Mouse (Mus musculus) stomach, embryonic 16.5 days (tissue): ENCODE data around the gene Srgap1. TPM values are rescaled to one million over a fixed set of nuclear protein-coding genes. Genes with fewer than 3 reads are reported as not detected.

ENCODE experiments used
- ATAC-seq: fragments of 200-750 bp; cut with Nextera tagmentation; 2 replicates; pipeline ENCODE4 v1.8.0; 2017; ENCODE audit warnings: moderate number of reproducible peaks, moderate TSS enrichment; ENCODE audit not compliant: insufficient read depth, low FRiP score
- H3K27ac ChIP-seq: fragments of 300-500 bp; sonication (generic); 2 replicates; pipeline ENCODE4 v1.5.1; 2014; ENCODE audit warnings: low read length
- H3K27me3 ChIP-seq: fragments of 300-500 bp; sonication (generic); 2 replicates; pipeline ENCODE4 v1.6.1; 2014; ENCODE audit warnings: low read length, control low read depth, mixed read lengths; ENCODE audit not compliant: control insufficient read depth, insufficient read depth
- H3K36me3 ChIP-seq: fragments of 300-500 bp; sonication (generic); 2 replicates; pipeline ENCODE4 v1.6.1; 2014; ENCODE audit warnings: low read length; ENCODE audit not compliant: control insufficient read depth, insufficient read depth
- H3K4me1 ChIP-seq: fragments of 300-500 bp; sonication (generic); 2 replicates; pipeline ENCODE4 v1.6.1; 2014; ENCODE audit warnings: low read length, control low read depth, mixed read lengths; ENCODE audit not compliant: control insufficient read depth, insufficient read depth
- H3K4me2 ChIP-seq: fragments of 300-500 bp; sonication (generic); 2 replicates; pipeline ENCODE4 v1.6.1; 2014; ENCODE audit warnings: low read depth, low read length, mixed read lengths
- H3K4me3 ChIP-seq: fragments of 300-500 bp; sonication (generic); replicated peaks from 2 replicates; pipeline ENCODE4 v1.5.1; 2014; ENCODE audit warnings: mild to moderate bottlenecking, low read length
- H3K9ac ChIP-seq: fragments of 300-500 bp; sonication (generic); 2 replicates; pipeline ENCODE4 v1.6.1; 2014; ENCODE audit warnings: low read length
- H3K9me3 ChIP-seq: fragments of 300-500 bp; sonication (generic); replicated peaks from 2 replicates; pipeline ENCODE4 v1.6.1; 2016; ENCODE audit warnings: low read length, control low read depth; ENCODE audit not compliant: control insufficient read depth
- WGBS: fragments of 180-500 bp; shearing (Covaris S2); extraction: QIAGEN DNeasy Blood & Tissue Kit; methylation state at CpG from one replicate; pipeline ENCODE4 v1.1.7; 2014; 5-methylcytosine and 5-hydroxymethylcytosine counted together
- polyA plus RNA-seq: library from polyadenylated mRNA; unstranded; fragments of >200 nt; fragmentation: Nextera tagmentation; extraction: Ambion mirVana; gene quantifications from 2 replicates; pipeline ENCODE4 v1.2.1, GENCODE M21; 2015

Gene Srgap1
- polyA plus RNA-seq, 1 experiment from 2014 or later: 5.6 TPM

GRCm38 (mm10) chr10:121946173-121946572 lies 100.9 kb downstream of the Srgap1 start:
- ATAC-seq: no peak
- no peak overlapping the region for H3K4me2 ChIP-seq
- no peaks in the 10 kb centered on the region for H3K4me1 ChIP-seq
- 82% methylated on average over 8 of the region's 8 CpGs for WGBS
- no peaks in the 10 kb centered on the region for H3K36me3 ChIP-seq
- H3K27me3 ChIP-seq: no peaks in the 10 kb centered on the region
- H3K9me3 ChIP-seq: no peaks in the 10 kb centered on the region
- no peak overlapping the region for H3K9ac ChIP-seq
- no peak overlapping the region for H3K4me3 ChIP-seq
- no peak overlapping the region for H3K27ac ChIP-seq

- Histone ChIP-seq H3K9ac (no peak overlapping the region), H3K9me3 (no peaks in the 10 kb centered on the region), H3K36me3 (no peaks in the 10 kb centered on the region), H3K27ac (no peak overlapping the region), H3K4me3 (no peak overlapping the region), H3K27me3 (no peaks in the 10 kb centered on the region), H3K4me2 (no peak overlapping the region), H3K4me1 (0 out of 2 replicates have a peak, but pooled peaks cover 3% of the 10 kb centered on the region)
- ATAC-seq: no peak
- 79% methylated on average over 14 of the region's 14 CpGs for WGBS
Observed at GRCm38 (mm10) chr10:121931909-121932308, 115.2 kb downstream of the Srgap1 start.

- no peak overlapping the region for H3K4me2 ChIP-seq
- ATAC-seq: peak; percentile 33; the same call in 1 of the 2 replicates
- H3K9me3 ChIP-seq: no peaks in the 10 kb centered on the region
- H3K27me3 ChIP-seq: no peaks in the 10 kb centered on the region
- no peak overlapping the region for H3K27ac ChIP-seq
- peaks cover 10% of the 10 kb centered on the region; the same call in 1 of the 2 replicates for H3K4me1 ChIP-seq
- no peak overlapping the region for H3K9ac ChIP-seq
- 61% methylated on average over 3 of the region's 3 CpGs for WGBS
- 0 out of 2 replicates have a peak, but pooled peaks cover 5% of the 10 kb centered on the region for H3K36me3 ChIP-seq
- no peak overlapping the region for H3K4me3 ChIP-seq
Observed at GRCm38 (mm10) chr10:121926094-121926493, 121.0 kb downstream of the Srgap1 start.

- no peak overlapping the region for H3K9ac ChIP-seq
- H3K4me1 ChIP-seq: peaks cover 9% of the 10 kb centered on the region; the same call in 1 of the 2 replicates
- H3K4me2 ChIP-seq: no peak overlapping the region
- WGBS: 55% methylated on average over 8 of the region's 8 CpGs
- H3K27ac ChIP-seq: no peak overlapping the region
- no peak for ATAC-seq
- no peaks in the 10 kb centered on the region for H3K27me3 ChIP-seq
- H3K4me3 ChIP-seq: no peak overlapping the region
- H3K36me3 ChIP-seq: 0 out of 2 replicates have a peak, but pooled peaks cover 5% of the 10 kb centered on the region
- no peaks in the 10 kb centered on the region for H3K9me3 ChIP-seq
Observed at GRCm38 (mm10) chr10:121919016-121919415, 128.1 kb downstream of the Srgap1 start.

GRCm38 (mm10) chr10:121918579-121918978 lies 128.5 kb downstream of the Srgap1 start:
- 0 out of 2 replicates have a peak, but pooled peaks cover 5% of the 10 kb centered on the region for H3K36me3 ChIP-seq
- no peak overlapping the region for H3K4me3 ChIP-seq
- H3K4me1 ChIP-seq: 0 out of 2 replicates have a peak, but pooled peaks cover 5% of the 10 kb centered on the region
- no peaks in the 10 kb centered on the region for H3K9me3 ChIP-seq
- no peak for ATAC-seq
- H3K9ac ChIP-seq: no peak overlapping the region
- H3K27me3 ChIP-seq: no peaks in the 10 kb centered on the region
- no peak overlapping the region for H3K4me2 ChIP-seq
- 71% methylated on average over 3 of the region's 3 CpGs for WGBS
- H3K27ac ChIP-seq: no peak overlapping the region

GRCm38 (mm10) chr10:121915530-121915929 lies 131.6 kb downstream of the Srgap1 start:
- 36% methylated on average over 12 of the region's 12 CpGs for WGBS
- no peak overlapping the region for H3K4me3 ChIP-seq
- H3K4me2 ChIP-seq: peak overlapping the region; percentile 13; the same call in 1 of the 2 replicates
- peak; percentile 37; the same call in 1 of the 2 replicates for ATAC-seq
- H3K27me3 ChIP-seq: no peaks in the 10 kb centered on the region
- no peak overlapping the region for H3K9ac ChIP-seq
- H3K4me1 ChIP-seq: 0 out of 2 replicates have a peak, but pooled peaks cover 5% of the 10 kb centered on the region
- H3K9me3 ChIP-seq: no peaks in the 10 kb centered on the region
- no peak overlapping the region for H3K27ac ChIP-seq
- H3K36me3 ChIP-seq: no peaks in the 10 kb centered on the region

- Histone ChIP-seq H3K36me3 (no peaks in the 10 kb centered on the region; the same call in 1 of the 2 replicates), H3K4me3 (no peak overlapping the region), H3K27ac (peak overlapping the region; percentile 63), H3K9me3 (no peaks in the 10 kb centered on the region), H3K27me3 (no peaks in the 10 kb centered on the region), H3K4me1 (peaks cover 14% of the 10 kb centered on the region), H3K4me2 (no peak overlapping the region), H3K9ac (no peak overlapping the region)
- 21% methylated on average over 1 of the region's 1 CpGs for WGBS
- ATAC-seq: peak; percentile 72; the same call in 1 of the 2 replicates
Observed at GRCm38 (mm10) chr10:121904137-121904536, 143.0 kb downstream of the Srgap1 start.

- Histone ChIP-seq H3K9ac (no peak overlapping the region), H3K9me3 (no peaks in the 10 kb centered on the region), H3K4me2 (no peak overlapping the region), H3K4me3 (no peak overlapping the region), H3K27ac (no peak overlapping the region), H3K27me3 (no peaks in the 10 kb centered on the region), H3K36me3 (no peaks in the 10 kb centered on the region; the same call in 1 of the 2 replicates), H3K4me1 (peaks cover 6% of the 10 kb centered on the region)
- ATAC-seq: no peak
- WGBS: 85% methylated on average over 8 of the region's 8 CpGs
Observed at GRCm38 (mm10) chr10:121902651-121903050, 144.5 kb downstream of the Srgap1 start.

- Histone ChIP-seq H3K4me1 (peaks cover 4% of the 10 kb centered on the region), H3K27ac (no peak overlapping the region), H3K4me3 (no peak overlapping the region), H3K9me3 (no peaks in the 10 kb centered on the region), H3K27me3 (no peaks in the 10 kb centered on the region), H3K9ac (no peak overlapping the region), H3K4me2 (no peak overlapping the region), H3K36me3 (no peaks in the 10 kb centered on the region; the same call in 1 of the 2 replicates)
- no peak for ATAC-seq
- WGBS: 70% methylated on average over 6 of the region's 6 CpGs
Observed at GRCm38 (mm10) chr10:121900772-121901171, 146.3 kb downstream of the Srgap1 start.
